Mouse (Mus musculus) cortical plate, adult 2 months (tissue): ENCODE data around the gene Lmo1. TPM values are rescaled to one million over a fixed set of nuclear protein-coding genes. Genes with fewer than 3 reads are reported as not detected.

ENCODE experiments used
- H3K27ac ChIP-seq: fragments of 200-500 bp; 2 replicates; pipeline ENCODE4 v1.5.1; 2012; ENCODE audit warnings: low read length, control low read depth, inconsistent platforms; ENCODE audit not compliant: insufficient read depth
- H3K4me1 ChIP-seq: fragments of 200-500 bp; 2 replicates; pipeline ENCODE4 v1.6.1; 2011; ENCODE audit warnings: low read length; ENCODE audit not compliant: control insufficient read depth, insufficient read depth
- H3K4me3 ChIP-seq: fragments of 200-500 bp; 2 replicates; pipeline ENCODE4 v1.5.1; 2011; ENCODE audit warnings: mild to moderate bottlenecking, low read length, control low read depth; ENCODE audit not compliant: insufficient read depth
- CTCF ChIP-seq: fragments of 200-500 bp; IDR thresholded peaks from 2 replicates; pipeline ENCODE4 v1.5.1; 2011; ENCODE audit warnings: mild to moderate bottlenecking, control low read depth, low read length; ENCODE audit not compliant: insufficient read depth; ENCODE audit errors: extremely low read depth
- POLR2A ChIP-seq: fragments of 200-500 bp; IDR thresholded peaks from 2 replicates; pipeline ENCODE4 v1.6.1; 2011; ENCODE audit warnings: mild to moderate bottlenecking, low read length, control low read depth; ENCODE audit not compliant: insufficient read depth; ENCODE audit errors: extremely low read depth
- polyA plus RNA-seq: library from polyadenylated mRNA; depleted of rRNA; stranded (reverse); fragments of >200 nt; gene quantifications from 2 replicates; pipeline ENCODE4 v1.2.3, GENCODE M21; 2012; rRNA removed

Gene Lmo1
- 24.0 and 30.5 TPM in 2 replicates for polyA plus RNA-seq

- peak within 1 kb of the TSS; percentile 51 for H3K4me3 ChIP-seq
- H3K27ac ChIP-seq: no peak within 1 kb of the TSS
- TF ChIP-seq CTCF (no peak), POLR2A (no peak)
- H3K4me1 ChIP-seq: peaks cover 3% of the 10 kb centered on the region
Observed at GRCm38 (mm10) chr7:109174949-109175669, at the start of gene Lmo1. Lmo1 (minus strand) TSS chr7:109175207.

- Histone ChIP-seq H3K4me1 (no peaks in the 10 kb centered on the region), H3K4me3 (no peak overlapping the region), H3K27ac (no peak overlapping the region)
- no peak for TF ChIP-seq POLR2A
- no peak for TF ChIP-seq CTCF
Observed at GRCm38 (mm10) chr7:109221716-109222110, 46.7 kb upstream of the Lmo1 start.

GRCm38 (mm10) chr7:109220766-109221715 is 46.0 kb upstream of the Lmo1 start:
- Histone ChIP-seq H3K4me3 (no peak overlapping the region), H3K27ac (no peak overlapping the region), H3K4me1 (no peaks in the 10 kb centered on the region)
- TF ChIP-seq CTCF (no peak), POLR2A (no peak)

GRCm38 (mm10) chr7:109220026-109220425 is 45.0 kb upstream of the Lmo1 start:
- H3K4me3 ChIP-seq: no peak overlapping the region
- H3K27ac ChIP-seq: no peak overlapping the region
- TF ChIP-seq CTCF (no peak), POLR2A (no peak)
- no peaks in the 10 kb centered on the region for H3K4me1 ChIP-seq

- H3K4me3 ChIP-seq: no peak overlapping the region
- no peak overlapping the region for H3K27ac ChIP-seq
- TF ChIP-seq POLR2A: no peak
- TF ChIP-seq CTCF: no peak
- no peaks in the 10 kb centered on the region for H3K4me1 ChIP-seq
Observed at GRCm38 (mm10) chr7:109218977-109219271, 43.9 kb upstream of the Lmo1 start.

- Histone ChIP-seq H3K27ac (no peak overlapping the region), H3K4me1 (no peaks in the 10 kb centered on the region), H3K4me3 (no peak overlapping the region)
- TF ChIP-seq CTCF (peak; percentile 76), POLR2A (no peak)
Observed at GRCm38 (mm10) chr7:109218130-109218976, 43.3 kb upstream of the Lmo1 start.

GRCm38 (mm10) chr7:109209804-109210203 is 34.8 kb upstream of the Lmo1 start:
- no peaks in the 10 kb centered on the region for H3K4me1 ChIP-seq
- H3K4me3 ChIP-seq: no peak overlapping the region
- no peak for TF ChIP-seq POLR2A
- no peak for TF ChIP-seq CTCF
- H3K27ac ChIP-seq: no peak overlapping the region

- TF ChIP-seq POLR2A: no peak
- no peak for TF ChIP-seq CTCF
- H3K4me1 ChIP-seq: no peaks in the 10 kb centered on the region
- H3K27ac ChIP-seq: no peak overlapping the region
- no peak overlapping the region for H3K4me3 ChIP-seq
Observed at GRCm38 (mm10) chr7:109207811-109208210, 32.8 kb upstream of the Lmo1 start.

- TF ChIP-seq CTCF (no peak), POLR2A (no peak)
- Histone ChIP-seq H3K27ac (no peak overlapping the region), H3K4me3 (no peak overlapping the region), H3K4me1 (no peaks in the 10 kb centered on the region)
Observed at GRCm38 (mm10) chr7:109206358-109206757, 31.4 kb upstream of the Lmo1 start.

- TF ChIP-seq POLR2A (no peak), CTCF (no peak)
Observed at GRCm38 (mm10) chr7:109203140-109203539, 28.1 kb upstream of the Lmo1 start.

More at GRCm38 (mm10) chr7:109203140-109203539, 28.1 kb upstream of the Lmo1 start:
- Histone ChIP-seq H3K4me1 (no peaks in the 10 kb centered on the region), H3K4me3 (no peak overlapping the region), H3K27ac (no peak overlapping the region)
